Mouse (Mus musculus) olfactory bulb, adult 2 months (tissue): Measurements from ENCODE around the gene Pced1b.

ENCODE experiments used
- CTCF ChIP-seq: fragments of 200-500 bp; IDR thresholded peaks from 2 replicates; pipeline ENCODE4 v1.5.1; 2012; ENCODE audit warnings: low read depth, mild to moderate bottlenecking, low read length, moderate library complexity; ENCODE audit not compliant: insufficient read depth
- POLR2A ChIP-seq: fragments of 200-500 bp; IDR thresholded peaks from 2 replicates; pipeline ENCODE4 v1.6.1; 2012; ENCODE audit warnings: mild to moderate bottlenecking, low read depth, low read length, moderate library complexity; ENCODE audit not compliant: insufficient read depth

- TF ChIP-seq CTCF (no peak), POLR2A (no peak)
These were observed 160.9 kb downstream of the Pced1b start for GRCm38 (mm10) chr15:97407496-97408454.
